In genomic region chr5:142869463-142869862, GRCm38 (mm10) we compare ENCODE assay signal across 14 mouse cellular contexts. TPM values are rescaled to one million over a fixed set of nuclear protein-coding genes. Genes with fewer than 3 reads are reported as not detected.
DNase-seq lines count a peak whose midpoint lies in the region; ATAC-seq lines count a peak whose summit lies in the region.
"Had no signal": no experiment of that assay in that cellular context is flagged by ENCODE, and none has a peak within 500 bp of the region (broad histone marks: within the 10 kb centered on the region; RNA-seq: fewer than 3 reads in every experiment).

No protein-coding gene starts in this region.

- no peak overlapping the region for H3K4me3 ChIP-seq in limb, embryonic 15.5 days
- H3K4me3 ChIP-seq: myocyte had no signal

- no peak overlapping the region for H3K4me2 ChIP-seq in limb, embryonic 15.5 days

- H3K4me1 ChIP-seq in limb, embryonic 15.5 days: peaks cover 17% of the 10 kb centered on the region

- H3K27ac ChIP-seq in limb, embryonic 15.5 days: peak overlapping the region; percentile 59

- no peaks in the 10 kb centered on the region for H3K27me3 ChIP-seq in limb, embryonic 15.5 days

- no peak overlapping the region for H3K9ac ChIP-seq in limb, embryonic 15.5 days

- DNase-seq in right cerebral cortex, postnatal 10 days (ENCODE audit: low spot score in 2 of 2): peak; percentile 53 to 74
- no peak for DNase-seq in right cerebral cortex, postnatal 4 days
- DNase-seq in forelimb bud, embryonic 11.5 days (ENCODE audit: low read depth, low spot score): peak; percentile 70
- no peak for DNase-seq in T-cell, adult 2 months (ENCODE audit: low spot score)
- DNase-seq in cerebellum, postnatal 36 days: no peak
- DNase-seq: adrenal gland, postnatal 36 days; gastrocnemius, postnatal 14 days; heart, postnatal 10 days; spleen, adult 18-20 months; thymus, postnatal 36 days had no signal

- no peak for ATAC-seq in limb, embryonic 15.5 days (ENCODE audit: insufficient number of reproducible peaks, low FRiP score, low TSS enrichment, low read depth)
- ATAC-seq in erythroid progenitor cell, adult 5-6 weeks (replicated peaks; ENCODE audit: low FRiP score, poor library complexity, severe bottlenecking): no peak

- H3K9me3 ChIP-seq in limb, embryonic 15.5 days: no peaks in the 10 kb centered on the region
- H3K9me3 ChIP-seq: G1E had no signal

- 22% methylated on average over 13 of the region's 13 CpGs for WGBS in limb, embryonic 15.5 days

- peaks cover 34% of the 10 kb centered on the region for H3K36me3 ChIP-seq in limb, embryonic 15.5 days

RNA-seq across cellular contexts. Expression of gene Fbxl18, which starts 25.8 kb away (rescaled TPM):
- 12.5 and 12.6 TPM in 2 replicates for polyA plus RNA-seq in limb, embryonic 15.5 days (2015; fragmentation: Nextera tagmentation; extraction: Ambion mirVana)
- 0.42 and 4.0 TPM in 2 replicates for total RNA-seq in erythroid progenitor cell, adult 5-6 weeks (2015; ENCODE audit: low replicate concordance)
- total RNA-seq in erythroid progenitor cell, adult 5-6 weeks (2017; ENCODE audit: low replicate concordance): 2.4 and 2.7 TPM in 2 replicates

RNA-seq across cellular contexts. Expression of gene Actb, which starts 37.1 kb away (rescaled TPM):
- polyA plus RNA-seq in limb, embryonic 15.5 days (2015; fragmentation: Nextera tagmentation; extraction: Ambion mirVana): 13,307 and 13,671 TPM in 2 replicates
- total RNA-seq in erythroid progenitor cell, adult 5-6 weeks (2015; ENCODE audit: low replicate concordance): 4,902 and 5,552 TPM in 2 replicates
- 1,509 and 1,723 TPM in 2 replicates for total RNA-seq in erythroid progenitor cell, adult 5-6 weeks (2017; ENCODE audit: low replicate concordance)

RNA-seq across cellular contexts. Expression of gene Tnrc18, which starts 52.0 kb away (rescaled TPM):
- polyA plus RNA-seq in limb, embryonic 15.5 days (2015; fragmentation: Nextera tagmentation; extraction: Ambion mirVana): 25.1 and 32.0 TPM in 2 replicates
- total RNA-seq in erythroid progenitor cell, adult 5-6 weeks (2015; ENCODE audit: low replicate concordance): 14.4 and 21.8 TPM in 2 replicates
- 15.1 TPM in 2 replicates for total RNA-seq in erythroid progenitor cell, adult 5-6 weeks (2017; ENCODE audit: low replicate concordance)

Comparison
In these comparisons a context has a peak if more than half of its experiments do, and no peak if none do; other contexts are left out.
1. DNase-seq: peak in right cerebral cortex, postnatal 10 days (2 of 2) and forelimb bud, embryonic 11.5 days (single experiment); none in right cerebral cortex, postnatal 4 days (single experiment), T-cell, adult 2 months (single experiment) and cerebellum, postnatal 36 days (0 of 2).